Mouse (Mus musculus) thymus, postnatal 10 days (tissue): ENCODE results near the gene Prl3d2.
"Not testable (repeated sequence)": the region's sequence is repeated elsewhere in the genome, so short reads cannot be mapped to it uniquely, and the experiment has no call there.

Experiments
- DNase-seq, 2 experiments: peaks; one replicate each; pipeline ENCODE4 v3.0.0; 2021; ENCODE audit warnings: low spot score in 2 of 2

Prl3d2 gene

GRCm38 (mm10) chr13:27121398-27121797 lies at the start of gene Prl3d2:
Gene Prl3d2 (plus strand): TSS chr13:27121698.
- DNase-seq: not testable (repeated sequence)

GRCm38 (mm10) chr13:27093890-27094289 lies 27.6 kb upstream of the Prl3d2 start, which contains the start of gene Prl3d1:
Gene Prl3d1 (plus strand): TSS chr13:27094190.
- DNase-seq: not testable (repeated sequence)

GRCm38 (mm10) chr13:27148264-27148663 lies 26.8 kb downstream of the Prl3d2 start:
- DNase-seq: no peak

- not testable (repeated sequence) for DNase-seq
These were observed 35.0 kb downstream of the Prl3d2 start, which contains the start of gene Prl3d3 for GRCm38 (mm10) chr13:27156490-27156889. Gene Prl3d3 (plus strand): TSS chr13:27156790.
